Mouse (Mus musculus) kidney, adult 8-10 months (tissue): Measurements from ENCODE around the gene Arf1.
"Not testable (repeated sequence)": the region's sequence is repeated elsewhere in the genome, so short reads cannot be mapped to it uniquely, and the experiment has no call there.

Experiments
- DNase-seq, 2 experiments: peaks; one replicate each; pipeline ENCODE4 v3.0.0; 2022

The Arf1 gene

GRCm38 (mm10) chr11:59225167-59225566, 2.9 kb downstream of the Arf1 start:
- no peak for DNase-seq

- DNase-seq = no peak
Observed at GRCm38 (mm10) chr11:59224470-59224869, 3.6 kb downstream of the Arf1 start.

- DNase-seq = no peak
Observed at GRCm38 (mm10) chr11:59224025-59224424, 4.0 kb downstream of the Arf1 start.

- DNase-seq = no peak
Observed at GRCm38 (mm10) chr11:59222306-59222705, 5.8 kb downstream of the Arf1 start.

DNA sequence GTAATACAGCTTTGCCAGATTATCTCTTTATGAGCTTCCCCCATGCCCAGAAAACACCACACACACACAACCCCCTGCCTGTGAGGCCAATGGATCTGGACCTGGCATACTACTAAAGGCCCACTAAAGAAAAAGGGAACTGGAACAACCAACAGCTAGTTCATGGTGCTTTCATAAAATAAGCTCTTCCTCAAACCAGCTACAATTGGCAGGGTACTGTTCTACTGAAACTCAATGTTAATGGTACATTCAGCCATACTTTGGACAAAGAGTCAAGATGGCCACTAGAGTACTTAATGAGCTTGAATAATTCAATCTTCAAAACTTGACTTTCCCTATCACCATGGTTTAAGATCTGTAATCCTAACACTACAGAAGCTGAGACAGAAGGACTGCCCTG, 6.5 kb downstream of the Arf1 start:
- no peak for DNase-seq

GRCm38 (mm10) chr11:59219064-59219463, 9.0 kb downstream of the Arf1 start:
- peak in 1 of 2 experiments; percentile 49 for DNase-seq

DNA sequence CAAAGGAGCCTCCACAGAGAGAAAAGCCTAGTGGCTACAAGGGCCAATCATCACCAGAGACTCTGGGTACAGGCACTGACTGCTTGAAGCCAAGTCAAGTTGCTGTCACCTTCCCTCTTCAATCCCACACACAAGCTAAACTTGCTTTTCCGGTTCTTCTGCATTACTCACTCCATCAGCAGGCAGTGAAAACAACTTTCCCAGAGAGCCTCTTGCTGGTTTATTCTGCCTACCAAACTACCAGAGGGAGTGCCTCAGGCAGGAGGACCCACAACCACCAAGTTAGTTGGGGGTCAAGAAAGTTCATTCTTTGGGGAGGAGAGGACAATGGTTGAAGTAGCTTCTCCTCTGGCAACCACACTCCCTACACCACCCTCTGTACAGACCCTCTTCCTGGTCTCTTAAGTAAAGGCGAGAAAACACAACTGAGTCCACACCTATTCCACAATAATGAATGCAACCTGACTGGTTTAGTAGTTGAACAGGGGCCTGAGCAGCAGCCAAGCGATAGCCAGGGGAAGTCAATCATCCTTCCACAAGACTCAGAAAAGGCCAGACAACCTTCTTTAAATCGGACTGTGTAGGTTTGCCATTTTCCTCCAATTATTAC, 9.6 kb downstream of the Arf1 start:
- DNase-seq = peak; percentile 30 to 80

DNA sequence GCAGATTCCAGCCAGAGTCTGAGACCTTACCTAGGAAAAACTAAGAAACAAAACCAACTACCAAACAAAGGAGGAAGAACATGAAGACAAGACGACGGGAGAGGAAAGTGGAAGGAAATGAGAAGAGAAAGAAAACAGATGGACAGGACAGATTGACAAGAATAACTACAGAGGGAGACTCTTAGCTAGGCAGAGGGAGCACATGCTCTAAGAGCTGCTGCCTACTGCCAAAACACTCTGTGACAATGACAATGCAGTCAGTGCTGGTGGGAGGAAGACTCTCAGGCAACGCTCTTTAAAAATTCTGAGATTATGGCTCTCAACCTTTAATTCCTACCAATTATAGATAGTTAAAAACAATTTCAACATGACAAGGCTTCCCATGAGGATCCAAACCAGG, 11.1 kb downstream of the Arf1 start:
- no peak for DNase-seq

- no peak for DNase-seq
Observed at GRCm38 (mm10) chr11:59212892-59213494, 15.1 kb downstream of the Arf1 start.

- DNase-seq = not testable (repeated sequence)
Observed at GRCm38 (mm10) chr11:59212320-59212719, 15.8 kb downstream of the Arf1 start.

GRCm38 (mm10) chr11:59211561-59211960, 16.5 kb downstream of the Arf1 start:
- DNase-seq = not testable (repeated sequence)

GRCm38 (mm10) chr11:59210020-59210419, 18.1 kb downstream of the Arf1 start:
- DNase-seq = no peak

- DNase-seq = no peak
Observed at GRCm38 (mm10) chr11:59209580-59209979, 18.5 kb downstream of the Arf1 start.

DNA sequence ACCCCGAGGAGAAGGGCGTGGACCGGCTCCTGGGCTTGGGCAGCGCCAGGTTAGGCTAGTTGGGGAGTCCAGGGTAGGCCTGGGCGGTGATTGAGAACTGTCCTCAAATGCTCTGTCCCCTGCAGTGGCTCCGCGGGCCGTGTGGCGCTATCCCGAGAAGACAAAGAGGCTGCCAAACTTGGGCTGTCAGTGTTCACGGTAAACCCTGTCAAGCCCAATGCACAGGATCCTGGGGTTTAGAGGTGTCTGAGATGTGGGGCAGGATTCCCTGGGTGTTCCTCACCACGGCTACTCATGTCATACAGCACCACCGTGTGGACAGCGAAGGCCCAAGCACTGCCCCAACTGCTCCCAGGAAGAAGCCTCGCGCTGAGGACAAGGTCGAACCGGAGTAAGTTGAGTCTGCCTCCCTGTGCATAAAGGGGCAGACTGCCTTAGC, 19.0 kb downstream of the Arf1 start:
- DNase-seq = peak; percentile 72 to 79

DNA sequence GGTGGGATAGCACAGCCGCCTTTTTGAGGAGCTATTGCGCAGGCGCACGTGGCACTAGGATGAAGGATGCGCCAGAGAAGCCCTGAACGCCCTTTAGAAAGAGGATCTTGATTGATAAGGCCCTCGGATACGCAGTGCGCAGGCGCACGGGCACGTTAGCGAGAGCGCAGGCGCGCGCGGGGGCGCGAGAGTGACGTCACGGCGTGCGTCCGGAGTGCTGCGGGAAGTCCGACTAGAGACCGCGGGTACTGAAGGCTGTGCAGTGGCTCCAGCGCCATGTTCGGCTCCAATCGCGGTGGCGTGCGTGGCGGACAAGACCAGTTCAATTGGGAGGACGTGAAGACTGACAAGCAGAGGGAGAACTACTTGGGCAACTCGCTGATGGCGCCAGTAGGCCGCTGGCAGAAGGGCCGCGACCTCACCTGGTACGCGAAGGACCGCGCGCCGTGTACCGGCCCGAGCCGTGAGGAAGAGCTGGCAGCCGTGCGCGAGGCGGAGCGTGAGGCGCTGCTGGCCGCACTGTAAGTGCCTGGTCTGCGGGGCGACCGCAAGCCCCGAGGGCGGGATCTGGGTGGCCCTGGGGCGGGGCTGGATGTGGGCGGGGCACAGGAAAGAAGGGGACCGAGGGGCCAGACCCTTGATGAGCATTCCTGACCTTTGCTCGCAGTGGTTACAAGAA, 19.8 kb downstream of the Arf1 start, which contains the start of gene 2310033P09Rik:
TSS of gene 2310033P09Rik (plus strand) at position 169 of the 679 bp plus-strand sequence.
- DNase-seq = peak; percentile 92

DNA sequence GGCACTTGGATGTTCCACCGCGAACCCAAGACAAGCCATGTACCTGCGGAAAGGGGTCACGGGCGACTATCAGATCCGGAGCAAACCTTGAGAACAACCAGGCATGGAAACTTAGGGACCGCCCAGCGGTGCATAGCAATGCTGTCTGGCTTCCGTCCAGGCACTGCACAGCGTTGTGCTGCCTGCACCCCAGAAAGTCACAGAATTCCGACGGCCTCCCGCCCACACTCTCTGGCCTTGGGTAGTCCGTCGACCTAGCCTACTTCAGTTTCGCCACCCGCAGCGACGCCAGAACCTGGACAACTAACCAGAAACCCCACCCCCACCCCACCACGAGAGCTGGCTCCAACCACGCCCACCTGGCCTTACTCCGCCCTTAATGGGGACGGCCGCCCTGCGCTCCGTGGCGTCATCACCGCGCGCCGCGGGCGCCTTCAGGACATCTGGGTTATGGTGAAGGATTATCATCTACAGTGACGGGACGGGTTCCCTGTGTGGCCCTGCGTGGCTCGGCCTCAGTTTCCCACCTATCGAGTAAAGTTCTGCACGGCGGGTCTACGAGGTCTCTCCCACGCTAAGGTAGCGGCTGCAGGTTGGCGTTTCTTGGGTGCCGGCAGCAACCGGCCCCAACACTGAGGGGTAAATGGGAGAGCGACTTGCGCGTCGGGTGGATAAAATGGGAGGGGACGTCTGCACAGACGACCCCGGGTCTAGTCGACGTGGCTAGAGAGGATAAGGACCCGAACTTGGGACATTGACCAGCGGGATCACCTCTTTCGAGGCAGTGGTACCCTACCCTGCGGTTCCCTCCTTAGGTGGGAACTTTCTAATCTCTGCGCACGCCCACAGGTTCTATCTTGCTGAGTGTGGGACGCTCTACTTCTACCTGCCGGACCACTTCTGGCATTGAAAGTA, 25.7 kb downstream of the Arf1 start, which contains the start of gene Mrpl55:
TSS of gene Mrpl55 (plus strand) at position 406 of the 915 bp plus-strand sequence.
- DNase-seq = peak; percentile 89 to 93

DNA sequence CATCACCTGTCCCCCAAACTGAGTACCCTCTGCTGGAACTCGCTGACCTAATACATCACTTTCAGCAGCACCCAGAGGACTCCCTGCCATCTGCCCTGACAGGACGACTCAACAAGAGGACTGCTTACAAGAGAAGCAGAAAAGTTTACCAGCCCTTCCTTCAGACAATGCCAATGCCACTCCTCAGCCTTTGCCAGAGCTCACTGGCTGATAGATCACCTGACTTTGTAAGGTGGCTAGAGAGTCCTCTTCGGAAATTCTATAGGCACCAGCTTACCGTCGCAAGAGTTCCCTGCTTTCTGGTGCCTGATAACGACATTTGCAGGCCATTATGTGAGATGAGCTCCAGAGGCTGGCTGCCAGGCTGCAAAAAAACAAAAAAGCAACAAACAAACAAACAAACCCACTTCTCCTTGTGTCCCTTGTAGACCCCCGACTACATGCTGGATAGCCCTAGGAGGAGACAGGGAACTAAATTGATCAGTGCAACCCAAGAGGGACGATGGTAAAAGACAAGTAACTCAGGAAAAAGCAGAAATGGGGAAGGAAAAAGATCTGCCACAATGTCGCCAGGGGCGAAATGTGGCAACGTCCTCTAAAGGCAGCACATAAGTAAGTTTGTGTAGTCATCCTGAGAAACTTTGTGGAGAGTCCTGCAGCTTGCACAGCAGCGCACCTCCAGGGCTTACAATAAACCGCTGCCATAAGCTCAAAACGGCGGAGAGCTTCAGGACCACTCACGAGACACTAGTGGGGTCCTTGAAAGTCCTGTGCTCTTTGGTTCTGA, 26.7 kb downstream of the Arf1 start:
- no peak for DNase-seq

- no peak for DNase-seq
Observed at GRCm38 (mm10) chr11:59196230-59196629, 31.8 kb downstream of the Arf1 start.

DNA sequence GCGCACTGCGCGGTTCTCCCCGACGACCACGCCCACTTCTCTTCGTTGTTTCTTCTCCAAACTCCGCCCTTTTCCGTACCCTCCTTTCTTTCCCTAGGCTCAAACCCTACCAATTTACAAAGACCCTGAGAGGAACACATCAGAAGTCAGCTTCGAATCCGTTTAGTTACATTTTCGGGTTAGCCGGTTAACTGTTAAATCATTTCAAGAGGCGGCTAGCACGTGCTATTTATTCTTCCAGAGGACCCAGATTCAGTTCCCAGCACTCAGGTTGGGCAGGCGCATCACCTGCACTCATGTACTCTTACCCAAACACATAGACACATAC, 36.0 kb downstream of the Arf1 start, which contains the start of gene Guk1:
TSS of gene Guk1 (minus strand) at position 154 of the 328 bp plus-strand sequence.
- DNase-seq = no peak

- peak; percentile 91 to 93 for DNase-seq
Observed at GRCm38 (mm10) chr11:59191231-59192058, 36.6 kb downstream of the Arf1 start.

- DNase-seq = no peak
Observed at GRCm38 (mm10) chr11:59187706-59188105, 40.4 kb downstream of the Arf1 start.
